Mouse (Mus musculus): ENCODE measurements at regions not wholly inside any gene's neighbourhood (a gene's known extent, or its start where the extent isn't known, plus 50 kb on each side); places are given as distances from the start of the nearest gene placed in this dataset.
"Not testable (repeated sequence)": the region's sequence is repeated elsewhere in the genome, so short reads cannot be mapped to it uniquely, and the experiment has no call there.

- TF ChIP-seq CTCF (IDR thresholded peaks at IDR 0.05; ENCODE audit: extremely low read depth, insufficient read length, insufficient replicate concordance, low read depth, low read length); POLR2A (IDR thresholded peaks at IDR 0.05; ENCODE audit: low read depth, low read length): not testable (repeated sequence)
These were observed 195.3 kb upstream of the Btg1 start for GRCm38 (mm10) chr10:96421506-96421905.
